Mouse (Mus musculus) natural killer cell, adult 2 months (primary cell): ENCODE measurements around the gene Dpp7.

ENCODE experiments used
- DNase-seq, 2 experiments: peaks; one replicate each; pipeline ENCODE4 v3.0.0; 2022; ENCODE audit warnings: low spot score in 2 of 2

Dpp7 gene

DNA sequence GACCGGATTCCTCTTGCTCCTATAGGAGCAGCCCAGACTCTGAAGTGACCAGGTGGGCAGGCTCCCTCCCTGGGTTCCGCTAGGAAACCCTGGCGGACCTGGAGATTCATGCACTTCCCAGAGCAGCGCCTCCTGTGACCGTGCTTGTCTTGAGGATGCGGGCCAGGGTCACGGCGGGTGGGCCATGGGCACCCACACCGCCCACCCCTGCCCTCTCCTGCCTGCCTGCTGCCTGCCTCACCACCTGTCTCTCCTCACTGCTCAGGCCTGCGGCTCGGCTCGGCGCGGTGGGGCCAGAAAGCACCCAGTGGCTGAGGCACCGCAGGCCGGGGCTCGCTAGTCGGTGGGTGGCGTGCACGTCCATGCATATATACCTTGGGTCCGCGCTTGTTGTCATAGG is 45.2 kb downstream of the Dpp7 start:
- no peak for DNase-seq

DNA sequence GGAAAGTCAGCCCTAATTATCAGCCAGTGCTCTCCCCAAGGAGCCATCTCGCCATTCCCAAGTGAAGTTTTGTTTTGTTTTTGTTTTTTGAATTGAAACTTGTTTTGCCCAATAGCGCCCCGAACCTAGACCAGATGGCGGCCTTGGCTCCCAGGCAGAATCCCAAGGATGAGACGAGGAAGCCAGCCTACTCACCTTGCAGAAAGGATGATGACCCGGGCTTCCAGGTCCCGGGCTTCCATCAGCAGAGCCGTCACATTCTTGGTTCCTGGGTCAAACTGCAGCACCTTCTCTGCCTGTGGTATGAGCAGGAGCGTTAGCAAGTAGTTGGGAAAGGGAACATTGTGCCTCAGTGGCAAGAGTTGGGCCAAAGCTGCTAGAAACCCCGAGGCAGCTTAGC is 46.0 kb downstream of the Dpp7 start:
- no peak for DNase-seq

- no peak for DNase-seq
Observed at GRCm38 (mm10) chr2:25305587-25306359, 50.4 kb downstream of the Dpp7 start.

DNA sequence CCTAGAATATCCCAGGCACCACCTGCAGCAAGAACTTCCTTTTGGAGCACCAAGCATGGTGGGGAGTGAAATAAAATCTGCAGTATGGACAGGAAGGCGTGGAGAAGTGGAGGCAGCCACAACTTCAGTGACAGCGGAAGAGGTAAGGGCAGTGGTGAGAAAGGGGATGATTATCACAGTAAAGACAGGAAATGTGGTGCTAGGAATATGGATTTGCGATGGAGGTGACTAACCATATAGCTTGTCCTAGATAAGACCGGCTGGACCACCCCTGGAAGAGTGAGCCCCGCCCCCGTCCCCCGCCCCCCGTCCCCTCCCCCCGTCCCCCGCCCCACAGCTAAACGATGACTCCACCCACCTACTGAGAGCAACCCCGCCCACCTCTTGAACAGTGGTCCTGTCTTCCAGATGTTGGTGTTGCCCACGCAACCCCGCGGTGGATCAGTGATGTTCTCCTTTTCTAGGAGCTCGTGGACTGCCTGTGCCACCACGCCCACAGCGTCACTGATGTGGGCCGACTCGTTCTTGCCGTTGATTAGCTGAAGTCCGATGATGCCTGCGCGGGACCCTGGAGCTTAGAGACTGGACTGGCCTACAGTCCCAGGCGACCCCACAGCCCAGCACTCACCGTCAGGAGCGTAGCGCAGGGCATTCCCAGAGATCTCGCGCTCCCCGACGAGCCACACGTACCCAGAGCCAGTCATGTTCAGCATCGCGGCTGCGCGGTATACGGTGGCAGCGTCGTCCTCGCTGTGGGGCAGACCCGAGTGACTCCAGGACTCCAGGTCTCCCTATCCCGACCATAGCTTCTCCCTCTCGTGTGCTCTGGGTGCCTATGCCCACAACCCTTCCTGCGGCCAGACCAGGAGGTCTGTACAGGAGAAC is 51.3 kb downstream of the Dpp7 start:
- peak in 1 of 2 experiments; percentile 36 for DNase-seq

DNA sequence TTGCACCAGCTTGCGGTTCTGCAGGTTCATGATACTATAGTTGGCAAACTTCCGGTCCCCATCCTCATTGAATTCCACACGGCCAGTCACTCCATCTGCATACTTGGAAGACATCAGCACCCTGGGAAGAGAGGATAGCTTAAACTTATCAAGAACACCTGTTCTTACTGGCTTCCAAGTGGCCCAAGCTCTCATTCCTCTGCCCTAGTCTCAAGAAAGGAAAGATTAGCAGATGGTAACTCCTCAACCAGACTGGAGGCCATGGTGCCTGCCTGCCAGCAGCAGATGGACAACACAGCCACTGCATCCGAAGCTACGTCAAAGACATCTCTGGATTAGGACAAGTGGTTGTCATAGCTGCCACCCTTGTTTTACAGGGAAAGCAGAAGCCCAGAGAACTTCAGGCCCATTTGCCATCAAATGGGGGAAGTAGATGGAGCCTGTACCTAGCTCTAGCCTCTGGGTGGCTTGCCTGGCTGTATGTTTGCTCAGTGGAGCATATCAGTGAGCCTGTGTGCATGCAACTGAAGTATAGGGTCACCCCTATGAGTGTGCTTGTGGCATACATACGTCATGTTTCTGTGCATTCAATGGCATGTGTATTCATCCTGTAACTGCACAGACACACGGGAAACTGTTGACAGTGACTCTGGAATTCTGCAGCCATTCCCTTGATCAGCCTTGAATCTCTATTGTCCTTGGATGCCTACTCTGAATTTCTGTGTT is 52.1 kb downstream of the Dpp7 start:
- no peak for DNase-seq

DNA sequence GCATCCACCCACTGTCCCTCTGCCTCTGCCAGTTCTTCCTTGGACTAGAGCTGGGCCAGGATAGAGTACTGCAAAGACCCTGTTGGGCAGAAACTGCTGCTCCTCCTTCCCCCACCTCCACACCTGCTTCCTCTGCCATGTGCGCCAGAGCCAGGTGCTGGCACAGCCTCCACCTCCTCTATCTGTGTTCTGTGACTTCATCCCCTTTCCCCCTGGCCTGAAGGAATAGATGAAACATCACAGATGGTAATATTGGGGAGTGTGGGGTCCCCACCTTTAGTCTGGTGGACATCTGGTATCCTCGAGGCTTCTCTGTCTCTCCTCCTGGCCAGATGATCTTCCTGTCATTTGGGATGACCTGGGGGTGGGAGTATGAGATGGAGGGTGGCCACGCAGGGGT is 52.7 kb downstream of the Dpp7 start:
- no peak for DNase-seq
